8 mouse cellular contexts compared by ENCODE assay signal in genomic region chrX:36599656-36600055, GRCm38 (mm10). TPM values are rescaled to one million over a fixed set of nuclear protein-coding genes. Genes with fewer than 3 reads are reported as not detected.
DNase-seq lines count a peak whose midpoint lies in the region; ATAC-seq and TF ChIP-seq lines count a peak whose summit lies in the region.

No protein-coding gene starts in this region.

- 0 out of 2 replicates have a peak, but pooled peaks cover 7% of the 10 kb centered on the region for H3K4me1 ChIP-seq in kidney, embryonic 15.5 days
- no peaks in the 10 kb centered on the region; the same call in 1 of the 2 replicates for H3K4me1 ChIP-seq in kidney, adult 2 months (ENCODE audit: control insufficient read depth, insufficient read depth, low read length)
- peaks cover 18% of the 10 kb centered on the region for H3K4me1 ChIP-seq in hindbrain, embryonic 13.5 days (replicated peaks)
- peaks cover 22% of the 10 kb centered on the region for H3K4me1 ChIP-seq in midbrain, embryonic 13.5 days (replicated peaks)

- no peaks in the 10 kb centered on the region for H3K27me3 ChIP-seq in kidney, embryonic 15.5 days
- no peaks in the 10 kb centered on the region for H3K27me3 ChIP-seq in kidney, adult 2 months (replicated peaks; ENCODE audit: control insufficient read depth, insufficient read depth, low read length)
- H3K27me3 ChIP-seq in hindbrain, embryonic 13.5 days: no peaks in the 10 kb centered on the region
- no peaks in the 10 kb centered on the region for H3K27me3 ChIP-seq in midbrain, embryonic 13.5 days

- TF ChIP-seq CTCF in kidney, adult 2 months (conservative IDR thresholded peaks at IDR 0.05; ENCODE audit: insufficient read depth, insufficient read length, low read depth, low read length): no peak

- H3K4me3 ChIP-seq in kidney, embryonic 15.5 days (replicated peaks): peak overlapping the region; percentile 65
- H3K4me3 ChIP-seq in kidney, adult 2 months (ENCODE audit: insufficient read depth, low read depth, low read length): no peak overlapping the region
- H3K4me3 ChIP-seq in hindbrain, embryonic 13.5 days: peak overlapping the region; percentile 68
- peak overlapping the region; percentile 67 for H3K4me3 ChIP-seq in midbrain, embryonic 13.5 days (replicated peaks)

- TF ChIP-seq POLR2A in kidney, adult 2 months (IDR thresholded peaks at IDR 0.05; ENCODE audit: low read depth, low read length): no peak

- no peaks in the 10 kb centered on the region; the same call in 1 of the 2 replicates for H3K9me3 ChIP-seq in kidney, embryonic 15.5 days (replicated peaks)
- no peaks in the 10 kb centered on the region for H3K9me3 ChIP-seq in hindbrain, embryonic 13.5 days
- no peaks in the 10 kb centered on the region for H3K9me3 ChIP-seq in midbrain, embryonic 13.5 days

- 48% methylated on average over 3 of the region's 3 CpGs for WGBS in kidney, embryonic 15.5 days
- 59% methylated on average over 3 of the region's 3 CpGs for WGBS in kidney, adult 2 months
- WGBS in hindbrain, embryonic 13.5 days: 33% methylated on average over 3 of the region's 3 CpGs
- WGBS in midbrain, embryonic 13.5 days: 38% methylated on average over 3 of the region's 3 CpGs

- peak overlapping the region; percentile 55 for H3K4me2 ChIP-seq in kidney, embryonic 15.5 days
- H3K4me2 ChIP-seq in hindbrain, embryonic 13.5 days: peak overlapping the region; percentile 68
- peak overlapping the region; percentile 57 for H3K4me2 ChIP-seq in midbrain, embryonic 13.5 days (replicated peaks)

- peak overlapping the region; percentile 69; the same call in 1 of the 2 replicates for H3K9ac ChIP-seq in kidney, embryonic 15.5 days
- peak overlapping the region; percentile 89 for H3K9ac ChIP-seq in hindbrain, embryonic 13.5 days
- peak overlapping the region; percentile 82 for H3K9ac ChIP-seq in midbrain, embryonic 13.5 days (replicated peaks)

- peaks cover 10% of the 10 kb centered on the region for H3K36me3 ChIP-seq in kidney, embryonic 15.5 days
- no peaks in the 10 kb centered on the region for H3K36me3 ChIP-seq in kidney, adult 2 months (ENCODE audit: control insufficient read depth, insufficient read depth, low read length)
- H3K36me3 ChIP-seq in hindbrain, embryonic 13.5 days: peaks cover 6% of the 10 kb centered on the region
- H3K36me3 ChIP-seq in midbrain, embryonic 13.5 days: peaks cover 22% of the 10 kb centered on the region; the same call in 1 of the 2 replicates

- ATAC-seq in kidney, embryonic 15.5 days (replicated peaks; ENCODE audit: low FRiP score): no peak
- ATAC-seq in hindbrain, embryonic 13.5 days (ENCODE audit: low FRiP score): no peak
- no peak for ATAC-seq in midbrain, embryonic 13.5 days
- no peak for ATAC-seq in CD4-positive, CD25-positive, alpha-beta regulatory T cell, adult 4 months

- no peak for DNase-seq in kidney, adult 2 months
- peak; percentile 45 for DNase-seq in adipocyte (ENCODE audit: low spot score)
- DNase-seq in spleen, adult 12 weeks (ENCODE audit: low spot score): no peak
- DNase-seq in adrenal gland, postnatal 14 days: no peak

- no peak overlapping the region for H3K27ac ChIP-seq in kidney, embryonic 15.5 days
- H3K27ac ChIP-seq in kidney, adult 2 months (ENCODE audit: insufficient read depth, low read depth, low read length): no peak overlapping the region
- peak overlapping the region; percentile 91; the same call in 1 of the 2 replicates for H3K27ac ChIP-seq in hindbrain, embryonic 13.5 days
- H3K27ac ChIP-seq in midbrain, embryonic 13.5 days: no peak overlapping the region; the same call in 1 of the 2 replicates

RNA-seq across cellular contexts. Expression of gene Pgrmc1, which starts 1.6 kb away (rescaled TPM):
- 274 and 289 TPM in 2 replicates for polyA plus RNA-seq in kidney, embryonic 15.5 days (2015; fragmentation: Nextera tagmentation; extraction: Ambion mirVana)
- polyA plus RNA-seq in kidney, adult 2 months (2012; rRNA removed): 127 and 166 TPM in 2 replicates
- polyA plus RNA-seq in hindbrain, embryonic 13.5 days (2015; fragmentation: Nextera tagmentation; extraction: Ambion mirVana): 587 and 603 TPM in 2 replicates
- polyA plus RNA-seq in midbrain, embryonic 13.5 days (2015; fragmentation: Nextera tagmentation; extraction: Ambion mirVana): 610 and 651 TPM in 2 replicates
- 10 to 100 TPM; 57.8 to 64.4 TPM for polyA plus RNA-seq in CD4-positive, CD25-positive, alpha-beta regulatory T cell, adult 4 months (2017; shearing (Covaris generic))
- 258 and 317 TPM in 2 replicates for total RNA-seq in adrenal gland, postnatal 14 days (2021)

RNA-seq across cellular contexts. Expression of gene Akap17b, which starts 45.5 kb away (rescaled TPM):
- 3.4 and 3.7 TPM in 2 replicates for polyA plus RNA-seq in kidney, embryonic 15.5 days (2015; fragmentation: Nextera tagmentation; extraction: Ambion mirVana)
- 0.56 and 0.64 TPM in 2 replicates for polyA plus RNA-seq in kidney, adult 2 months (2012; rRNA removed)
- polyA plus RNA-seq in hindbrain, embryonic 13.5 days (2015; fragmentation: Nextera tagmentation; extraction: Ambion mirVana): 5.6 TPM in 2 replicates
- 5.0 and 5.4 TPM in 2 replicates for polyA plus RNA-seq in midbrain, embryonic 13.5 days (2015; fragmentation: Nextera tagmentation; extraction: Ambion mirVana)
- 1 to 10 TPM in 1 of 2 experiments, under 1 TPM in 1; 0.89 to 1.1 TPM for polyA plus RNA-seq in CD4-positive, CD25-positive, alpha-beta regulatory T cell, adult 4 months (2017; shearing (Covaris generic))
- 4.7 and 5.6 TPM in 2 replicates for total RNA-seq in adrenal gland, postnatal 14 days (2021)
